Mouse (Mus musculus) neural tube, embryonic 11.5 days (tissue): ENCODE data around the gene Sdk2. TPM values are rescaled to one million over a fixed set of nuclear protein-coding genes. Genes with fewer than 3 reads are reported as not detected.
A peak's percentile ranks its signal among the peaks of the same experiment; 100 is the strongest.

Source experiments
- ATAC-seq: fragments of 200-750 bp; cut with Nextera tagmentation; 2 replicates; pipeline ENCODE4 v1.8.0; 2017; ENCODE audit warnings: moderate number of reproducible peaks, mild to moderate bottlenecking, moderate TSS enrichment, moderate library complexity; ENCODE audit not compliant: insufficient read depth, low FRiP score, low TSS enrichment
- DNase-seq: peaks from one replicate; pipeline ENCODE4 v3.0.0-alpha.2; 2015; ENCODE audit warnings: low spot score
- H3K27ac ChIP-seq: fragments of 300-500 bp; sonication (generic); 2 replicates; pipeline ENCODE4 v1.5.1; 2014; ENCODE audit warnings: low read depth, mild to moderate bottlenecking, low read length
- H3K27me3 ChIP-seq: fragments of 300-500 bp; sonication (generic); 2 replicates; pipeline ENCODE4 v1.6.1; 2014; ENCODE audit warnings: mild to moderate bottlenecking, low read length, mixed read lengths; ENCODE audit not compliant: control insufficient read depth, insufficient read depth
- H3K36me3 ChIP-seq: fragments of 300-500 bp; sonication (generic); 2 replicates; pipeline ENCODE4 v1.6.1; 2014; ENCODE audit warnings: mild to moderate bottlenecking, low read length, moderate library complexity, mixed read lengths; ENCODE audit not compliant: control insufficient read depth, insufficient read depth
- H3K4me1 ChIP-seq: fragments of 300-500 bp; sonication (generic); 2 replicates; pipeline ENCODE4 v1.6.1; 2014; ENCODE audit warnings: low read length, mixed read lengths; ENCODE audit not compliant: control insufficient read depth, insufficient read depth
- H3K4me2 ChIP-seq: fragments of 300-500 bp; sonication (generic); 2 replicates; pipeline ENCODE4 v1.6.1; 2014; ENCODE audit warnings: low read depth, mild to moderate bottlenecking, moderate library complexity
- H3K4me3 ChIP-seq: fragments of 300-500 bp; sonication (generic); 2 replicates; pipeline ENCODE4 v1.5.1; 2014; ENCODE audit warnings: low read depth, low read length
- H3K9ac ChIP-seq: fragments of 300-500 bp; sonication (generic); 2 replicates; pipeline ENCODE4 v1.6.1; 2014; ENCODE audit warnings: mild to moderate bottlenecking, low read length
- H3K9me3 ChIP-seq: fragments of 300-500 bp; sonication (generic); 2 replicates; pipeline ENCODE4 v1.6.1; 2016; ENCODE audit warnings: low read length; ENCODE audit not compliant: control insufficient read depth
- WGBS: fragments of 180-500 bp; shearing (Covaris S2); extraction: QIAGEN DNeasy Blood & Tissue Kit; methylation state at CpG from one replicate; pipeline ENCODE4 v1.1.7; 2014; 5-methylcytosine and 5-hydroxymethylcytosine counted together
- polyA plus RNA-seq: library from polyadenylated mRNA; unstranded; fragments of >200 nt; fragmentation: Nextera tagmentation; extraction: Ambion mirVana; gene quantifications from 2 replicates; pipeline ENCODE4 v1.2.1, GENCODE M21; 2014

Gene Sdk2
- polyA plus RNA-seq, 1 experiment from 2014 or later: 4.2 TPM

- Histone ChIP-seq H3K27ac (no peak overlapping the region), H3K9ac (no peak overlapping the region), H3K4me3 (no peak overlapping the region), H3K9me3 (no peaks in the 10 kb centered on the region), H3K4me1 (peaks cover 12% of the 10 kb centered on the region), H3K27me3 (no peaks in the 10 kb centered on the region), H3K36me3 (no peaks in the 10 kb centered on the region; the same call in 1 of the 2 replicates), H3K4me2 (no peak overlapping the region)
- 63% methylated on average over 14 of the region's 14 CpGs for WGBS
- no peak for DNase-seq
- no peak for ATAC-seq
These were observed 267.8 kb downstream of the Sdk2 start for GRCm38 (mm10) chr11:113799041-113799447.

- DNase-seq (no peak), ATAC-seq (no peak)
- no peak overlapping the region for H3K4me3 ChIP-seq
- no peaks in the 10 kb centered on the region for H3K9me3 ChIP-seq
- peaks cover 12% of the 10 kb centered on the region for H3K4me1 ChIP-seq
- H3K9ac ChIP-seq: no peak overlapping the region
- H3K4me2 ChIP-seq: no peak overlapping the region
- 84% methylated on average over 6 of the region's 6 CpGs for WGBS
- no peak overlapping the region for H3K27ac ChIP-seq
- H3K27me3 ChIP-seq: no peaks in the 10 kb centered on the region
- H3K36me3 ChIP-seq: no peaks in the 10 kb centered on the region; the same call in 1 of the 2 replicates
These were observed 268.8 kb downstream of the Sdk2 start for GRCm38 (mm10) chr11:113798011-113798410.

GRCm38 (mm10) chr11:113797014-113797983 is 269.5 kb downstream of the Sdk2 start:
- no peak for ATAC-seq
- WGBS: 70% methylated on average over 19 of the region's 19 CpGs
- Histone ChIP-seq H3K36me3 (no peaks in the 10 kb centered on the region; the same call in 1 of the 2 replicates), H3K4me1 (peaks cover 11% of the 10 kb centered on the region), H3K9me3 (no peaks in the 10 kb centered on the region), H3K9ac (peak overlapping the region; percentile 35), H3K27ac (0 out of 2 replicates have a peak overlapping the region, but pooled peaks have one; percentile 5), H3K4me3 (no peak overlapping the region), H3K4me2 (no peak overlapping the region), H3K27me3 (no peaks in the 10 kb centered on the region)
- DNase-seq: no peak

- no peak for ATAC-seq
- Histone ChIP-seq H3K4me1 (peaks cover 17% of the 10 kb centered on the region), H3K27ac (no peak overlapping the region), H3K27me3 (no peaks in the 10 kb centered on the region), H3K4me2 (no peak overlapping the region), H3K9me3 (no peaks in the 10 kb centered on the region), H3K4me3 (no peak overlapping the region), H3K9ac (no peak overlapping the region), H3K36me3 (no peaks in the 10 kb centered on the region; the same call in 1 of the 2 replicates)
- 91% methylated on average over 12 of the region's 12 CpGs for WGBS
- DNase-seq: no peak
These were observed 271.0 kb downstream of the Sdk2 start for GRCm38 (mm10) chr11:113795846-113796245.

GRCm38 (mm10) chr11:113791357-113792215 is 275.3 kb downstream of the Sdk2 start:
- Histone ChIP-seq H3K9me3 (no peaks in the 10 kb centered on the region), H3K9ac (peak overlapping the region; percentile 16; the same call in 1 of the 2 replicates), H3K4me2 (no peak overlapping the region), H3K27ac (peak overlapping the region; percentile 51; the same call in 1 of the 2 replicates), H3K27me3 (no peaks in the 10 kb centered on the region), H3K4me3 (no peak overlapping the region), H3K4me1 (peaks cover 30% of the 10 kb centered on the region), H3K36me3 (no peaks in the 10 kb centered on the region)
- peak; percentile 57 for DNase-seq
- peak; percentile 51; the same call in 1 of the 2 replicates for ATAC-seq
- WGBS: 44% methylated on average over 16 of the region's 16 CpGs

- ATAC-seq: no peak
- DNase-seq: no peak
- Histone ChIP-seq H3K9ac (no peak overlapping the region), H3K4me3 (no peak overlapping the region), H3K4me1 (peaks cover 46% of the 10 kb centered on the region), H3K4me2 (no peak overlapping the region), H3K36me3 (no peaks in the 10 kb centered on the region), H3K9me3 (no peaks in the 10 kb centered on the region), H3K27ac (no peak overlapping the region), H3K27me3 (no peaks in the 10 kb centered on the region)
- 24% methylated on average over 1 of the region's 1 CpGs for WGBS
These were observed 277.7 kb downstream of the Sdk2 start for GRCm38 (mm10) chr11:113789101-113789500.

- Histone ChIP-seq H3K27me3 (no peaks in the 10 kb centered on the region), H3K4me3 (no peak overlapping the region), H3K36me3 (no peaks in the 10 kb centered on the region), H3K27ac (no peak overlapping the region), H3K4me2 (no peak overlapping the region), H3K9me3 (no peaks in the 10 kb centered on the region), H3K4me1 (peaks cover 46% of the 10 kb centered on the region), H3K9ac (no peak overlapping the region)
- 86% methylated on average over 2 of the region's 2 CpGs for WGBS
- no peak for ATAC-seq
- no peak for DNase-seq
These were observed 278.6 kb downstream of the Sdk2 start for GRCm38 (mm10) chr11:113788183-113788789.
